Mouse (Mus musculus) mature B cell (primary cell): ENCODE measurements around the gene Tmem132c.

Experiments used
- in situ Hi-C: fragments of 300-500 bp; cut with MboI; formaldehyde crosslinking; loops from 2 replicates; pipeline ENCODE4 v1.14.3; 2019

Gene Tmem132c

GRCm38 (mm10) chr5:127416536-127416935 is 174.9 kb downstream of the Tmem132c start:
- in situ Hi-C loops: no loop called here

DNA sequence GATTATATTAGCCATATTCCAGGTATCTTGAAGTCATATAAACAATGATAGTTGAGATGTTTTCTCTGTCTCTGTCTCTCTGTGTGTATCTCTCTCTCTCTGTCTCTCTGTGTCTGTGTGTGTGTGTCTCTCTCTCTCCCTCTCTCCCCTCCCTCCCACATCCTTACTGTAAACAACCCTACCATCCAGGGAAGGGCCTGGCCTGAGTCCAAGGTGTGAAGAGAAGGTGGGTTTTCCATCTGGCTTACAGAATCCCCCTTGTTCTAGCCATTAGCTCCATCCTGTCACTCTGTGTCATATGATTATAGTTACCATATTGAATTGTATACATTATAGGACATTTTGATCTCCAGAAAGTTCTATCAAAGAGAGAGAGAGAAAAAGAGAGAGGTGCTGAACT is 182.3 kb downstream of the Tmem132c start:
- in situ Hi-C loops: no loop called here

GRCm38 (mm10) chr5:127429124-127429523 is 187.5 kb downstream of the Tmem132c start:
- in situ Hi-C loops: no loop called here

DNA sequence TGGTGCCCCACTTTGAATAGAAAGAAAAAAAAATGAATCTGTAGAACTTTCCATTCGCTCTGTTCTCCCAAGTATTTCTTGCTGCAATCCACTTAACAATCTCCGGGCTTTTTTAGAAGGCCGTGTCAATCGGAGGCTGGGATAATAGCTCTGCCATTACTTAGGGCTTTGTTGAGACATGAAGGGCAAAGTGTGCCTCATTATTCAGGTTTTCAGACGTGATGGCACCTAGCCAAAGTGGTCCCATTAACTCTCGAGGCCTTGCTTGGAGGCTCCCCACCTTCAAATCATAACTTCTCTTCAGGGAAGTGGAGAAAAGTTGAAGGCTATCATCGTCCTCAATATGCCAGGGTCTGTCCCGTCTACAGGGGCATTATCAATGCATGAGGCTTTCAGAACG is 190.0 kb downstream of the Tmem132c start:
- in situ Hi-C loops: no loop called here

GRCm38 (mm10) chr5:127436836-127437235 is 195.2 kb downstream of the Tmem132c start:
- in situ Hi-C loops: no loop called here

GRCm38 (mm10) chr5:127438639-127439038 is 197.0 kb downstream of the Tmem132c start:
- in situ Hi-C loops: no loop called here

DNA sequence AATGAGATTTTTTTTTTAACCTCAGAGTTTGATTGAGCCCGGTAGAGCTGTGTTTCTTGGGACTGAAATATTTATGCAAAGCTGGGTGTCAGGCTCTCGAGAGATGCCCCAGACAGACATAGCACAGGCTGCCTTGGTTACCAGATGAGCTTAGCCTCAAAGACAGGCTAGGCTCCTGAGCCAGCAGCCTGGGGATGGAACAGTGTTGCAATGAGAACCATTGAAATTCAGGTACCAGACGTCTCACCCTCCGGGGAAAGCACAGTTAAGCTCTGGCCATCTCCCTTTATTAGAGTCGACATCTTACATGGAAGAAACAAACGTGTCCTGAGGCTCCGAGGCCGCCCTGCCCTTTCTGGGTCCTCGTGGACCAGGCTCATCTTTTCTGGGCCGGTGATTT is 200.4 kb downstream of the Tmem132c start:
- in situ Hi-C loops: no loop called here

DNA sequence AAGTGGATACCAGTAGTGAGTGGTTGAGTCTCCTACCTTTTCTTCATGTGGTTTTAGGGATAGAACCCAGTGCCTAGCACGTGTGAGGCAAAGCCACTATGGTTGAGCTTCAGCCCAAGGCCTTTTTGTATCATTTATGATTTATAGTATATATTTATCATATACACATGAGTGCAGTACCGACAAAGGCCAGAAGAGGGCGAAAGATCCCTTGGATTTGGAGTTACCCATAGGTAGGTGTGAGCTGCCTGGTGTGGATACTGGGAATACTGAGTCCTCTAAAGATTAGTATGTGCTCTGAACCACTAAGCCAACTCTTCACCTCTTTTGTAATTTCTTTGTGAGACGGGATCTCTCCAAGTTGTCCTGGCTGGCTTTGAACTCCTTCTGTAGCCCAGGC is 212.0 kb downstream of the Tmem132c start:
- in situ Hi-C loops: no loop called here

DNA sequence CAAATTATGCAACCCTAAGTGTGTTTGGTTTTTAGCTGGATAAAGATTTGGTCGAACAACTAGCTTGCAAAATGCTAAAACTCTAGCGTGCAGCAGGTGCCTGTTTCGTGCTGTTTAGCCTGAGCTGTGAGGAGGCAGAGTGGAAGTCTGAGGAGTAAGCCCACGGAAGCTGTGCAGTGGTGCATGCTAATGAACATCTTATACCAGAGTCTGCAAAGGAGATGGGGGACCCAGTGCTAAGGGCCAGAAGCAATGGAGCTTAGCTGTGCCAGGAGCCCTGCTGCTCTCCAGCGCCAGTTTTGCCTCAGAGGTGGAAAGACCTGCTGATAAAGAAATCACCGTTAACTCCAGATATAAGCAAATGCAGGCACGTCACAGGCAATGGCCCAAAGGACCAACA is 212.5 kb downstream of the Tmem132c start:
- in situ Hi-C loops: no loop called here

DNA sequence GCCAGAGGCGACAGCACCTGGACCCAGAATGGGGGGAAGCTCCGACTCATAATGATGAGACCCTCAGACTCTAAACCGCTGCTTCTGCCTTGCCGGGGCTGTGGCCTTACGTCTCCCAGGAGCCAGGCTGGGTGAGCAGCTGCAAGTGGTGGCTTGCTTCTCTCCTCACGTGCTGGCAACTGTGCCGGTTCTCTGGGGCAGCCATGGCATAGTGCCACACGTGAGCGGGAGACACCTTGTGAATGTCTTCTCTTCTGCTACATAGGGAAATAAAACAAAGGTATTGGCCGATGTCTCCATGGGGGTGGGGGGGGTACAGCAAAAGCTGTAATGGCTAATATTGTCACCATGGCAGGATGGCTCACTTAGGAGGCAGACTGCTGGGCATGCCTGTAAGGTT is 214.5 kb downstream of the Tmem132c start:
- in situ Hi-C loops: no loop called here

- in situ Hi-C loops: no loop called here
Measured at GRCm38 (mm10) chr5:127468151-127468550, 226.5 kb downstream of the Tmem132c start.

- in situ Hi-C loops: no loop called here
Measured at GRCm38 (mm10) chr5:127470351-127470750, 228.7 kb downstream of the Tmem132c start.

DNA sequence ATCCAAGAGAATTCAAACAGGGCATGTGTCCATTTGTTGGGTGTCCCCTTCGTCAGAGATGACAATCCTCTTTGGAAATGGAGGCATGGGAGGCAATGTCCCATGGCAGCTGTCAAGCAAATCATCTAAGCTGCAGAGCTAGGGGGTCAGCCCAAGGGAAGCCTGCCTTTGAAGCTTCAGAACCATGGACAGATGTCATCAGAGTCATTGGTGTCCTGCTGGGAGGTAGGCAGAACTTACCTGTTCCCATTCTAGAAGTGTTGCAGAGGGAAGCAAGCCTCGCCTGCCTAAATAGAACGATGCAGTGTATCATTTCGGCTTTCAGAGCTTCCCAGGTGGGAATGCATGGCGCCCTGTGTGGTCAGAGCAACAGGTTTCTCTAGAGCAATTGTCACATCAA is 230.3 kb downstream of the Tmem132c start:
- in situ Hi-C loops: no loop called here

- in situ Hi-C loops: no loop called here
Measured at GRCm38 (mm10) chr5:127473706-127474105, 232.1 kb downstream of the Tmem132c start.

GRCm38 (mm10) chr5:127474856-127475255 is 233.2 kb downstream of the Tmem132c start:
- in situ Hi-C loops: no loop called here

DNA sequence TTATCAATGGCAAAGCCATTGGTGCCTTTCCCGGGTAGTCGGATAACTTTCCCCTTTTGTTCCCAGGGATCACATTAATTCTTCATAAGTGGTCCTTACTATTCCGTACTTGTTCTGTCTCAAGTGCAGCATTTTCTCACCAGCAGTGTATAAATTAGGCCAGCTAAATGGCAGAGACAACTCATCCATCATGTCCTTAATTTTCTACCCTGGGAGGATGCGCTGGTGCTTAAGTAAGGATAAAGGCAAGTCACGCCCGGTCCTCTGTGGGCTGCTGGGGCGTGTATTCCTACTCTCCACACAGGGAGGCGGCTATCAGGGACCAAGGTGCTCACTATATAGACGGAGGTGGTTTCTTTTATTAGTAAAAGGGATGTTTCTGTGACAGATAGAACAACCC is 236.2 kb downstream of the Tmem132c start:
- in situ Hi-C loops: no loop called here

GRCm38 (mm10) chr5:127478322-127478721 is 236.7 kb downstream of the Tmem132c start:
- in situ Hi-C loops: no loop called here

DNA sequence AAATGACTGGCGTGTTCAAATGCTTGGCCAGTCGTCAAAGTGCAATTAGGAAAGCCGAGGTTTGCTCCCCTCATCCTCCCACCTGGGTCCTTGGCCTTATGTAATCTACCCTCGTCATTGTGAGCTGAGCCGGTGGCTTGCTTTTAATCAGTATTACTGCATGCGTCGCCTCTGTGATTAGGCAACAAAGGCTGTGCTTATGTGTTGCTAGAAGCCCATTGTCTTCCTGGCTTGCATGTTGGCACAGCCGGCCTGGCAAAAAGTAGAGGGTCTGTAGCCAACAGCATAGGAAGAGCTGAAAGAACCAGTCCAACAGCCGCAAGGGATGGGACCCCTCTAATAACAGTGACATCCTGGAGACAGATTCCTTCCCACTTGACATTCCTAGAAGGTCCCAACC is 239.3 kb downstream of the Tmem132c start:
- in situ Hi-C loops: no loop called here

GRCm38 (mm10) chr5:127481416-127481815 is 239.8 kb downstream of the Tmem132c start:
- in situ Hi-C loops: no loop called here

- in situ Hi-C loops: no loop called here
Measured at GRCm38 (mm10) chr5:127482342-127482741, 240.7 kb downstream of the Tmem132c start.

DNA sequence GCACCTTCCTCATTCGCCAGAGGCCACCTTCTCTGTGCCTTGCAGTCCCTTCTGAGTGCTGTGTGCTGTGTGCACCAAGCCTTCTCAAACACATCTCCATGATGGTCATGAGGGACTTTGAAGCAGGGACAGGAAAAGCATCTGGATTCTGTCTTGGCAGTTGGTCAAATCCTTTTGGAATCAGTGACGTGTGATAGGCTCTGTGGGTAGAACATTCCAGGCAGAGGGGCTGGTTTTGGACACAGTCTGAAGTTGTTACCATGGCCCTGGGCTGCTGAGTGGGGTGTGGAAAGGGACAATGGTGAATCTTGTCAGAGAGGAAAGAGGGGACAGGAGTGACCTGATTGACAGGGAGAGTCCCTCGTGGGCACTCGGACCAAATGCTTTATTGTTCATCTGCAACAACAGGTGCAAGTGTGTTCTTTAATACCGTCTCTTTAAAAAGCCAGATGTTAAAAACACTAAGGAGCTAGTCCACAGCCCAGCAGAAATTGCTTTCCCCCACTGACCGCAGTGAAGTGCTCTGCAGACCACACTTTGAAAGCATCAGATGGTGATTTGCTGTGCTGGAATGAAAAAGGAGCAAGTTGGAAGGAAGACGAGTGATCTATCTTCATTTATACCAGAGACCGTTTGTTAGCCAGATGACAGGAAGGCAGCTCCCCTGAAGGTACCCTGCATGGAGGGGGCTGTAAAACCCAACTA is 242.5 kb downstream of the Tmem132c start:
- in situ Hi-C loops: no loop called here

GRCm38 (mm10) chr5:127484813-127485486 is 243.3 kb downstream of the Tmem132c start:
- in situ Hi-C loops: no loop called here

DNA sequence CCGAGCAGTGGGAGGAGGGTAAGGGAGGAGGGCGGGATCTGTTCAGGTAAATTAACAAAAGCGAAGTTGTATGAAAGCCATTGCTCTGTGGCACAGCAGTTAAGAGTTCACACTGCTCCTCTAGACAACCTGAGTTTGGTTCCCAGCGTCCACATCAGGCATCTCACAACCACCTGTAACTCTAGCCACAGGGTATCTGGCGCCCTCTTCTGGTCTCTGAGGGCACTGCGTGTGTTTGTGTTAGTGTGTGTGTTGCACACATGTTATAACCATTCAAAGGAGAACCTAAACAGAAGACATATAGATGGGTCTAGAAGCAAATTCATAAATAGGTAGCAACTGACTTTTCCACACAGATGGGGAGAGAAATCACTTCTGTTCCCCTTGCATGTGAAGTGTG is 245.6 kb downstream of the Tmem132c start:
- in situ Hi-C loops: no loop called here

GRCm38 (mm10) chr5:127488666-127489065 is 247.1 kb downstream of the Tmem132c start:
- in situ Hi-C loops: no loop called here
